Mouse (Mus musculus) intestine, embryonic 16.5 days (tissue): Measurements from ENCODE around the gene Plk2. TPM values are rescaled to one million over a fixed set of nuclear protein-coding genes. Genes with fewer than 3 reads are reported as not detected.
A peak's percentile ranks its signal among the peaks of the same experiment; 100 is the strongest.

Experiments
- ATAC-seq: fragments of 200-750 bp; cut with Nextera tagmentation; 2 replicates; pipeline ENCODE4 v1.8.0; 2017; ENCODE audit warnings: moderate TSS enrichment, moderate library complexity
- H3K27ac ChIP-seq: fragments of 300-500 bp; sonication (generic); 2 replicates; pipeline ENCODE4 v1.5.1; 2014; ENCODE audit warnings: mild to moderate bottlenecking, low read length
- H3K27me3 ChIP-seq: fragments of 300-500 bp; sonication (generic); replicated peaks from 2 replicates; pipeline ENCODE4 v1.6.1; 2014; ENCODE audit warnings: low read length, control low read depth, mixed read lengths; ENCODE audit not compliant: control insufficient read depth, insufficient read depth
- H3K36me3 ChIP-seq: fragments of 300-500 bp; sonication (generic); 2 replicates; pipeline ENCODE4 v1.6.1; 2014; ENCODE audit warnings: low read length, control low read depth; ENCODE audit not compliant: control insufficient read depth, insufficient read depth
- H3K4me1 ChIP-seq: fragments of 300-500 bp; sonication (generic); 2 replicates; pipeline ENCODE4 v1.6.1; 2014; ENCODE audit warnings: low read length, control low read depth, mixed read lengths; ENCODE audit not compliant: control insufficient read depth, insufficient read depth
- H3K4me2 ChIP-seq: fragments of 300-500 bp; sonication (generic); 2 replicates; pipeline ENCODE4 v1.6.1; 2014; ENCODE audit warnings: low read depth, low read length, control low read depth
- H3K4me3 ChIP-seq: fragments of 300-500 bp; sonication (generic); 2 replicates; pipeline ENCODE4 v1.5.1; 2014; ENCODE audit warnings: mild to moderate bottlenecking, low read length
- H3K9ac ChIP-seq: fragments of 300-500 bp; sonication (generic); 2 replicates; pipeline ENCODE4 v1.6.1; 2014; ENCODE audit warnings: low read depth, low read length
- H3K9me3 ChIP-seq: fragments of 300-500 bp; sonication (generic); 2 replicates; pipeline ENCODE4 v1.6.1; 2016; ENCODE audit warnings: low read length, control low read depth; ENCODE audit not compliant: control insufficient read depth
- WGBS: fragments of 180-500 bp; shearing (Covaris S2); extraction: QIAGEN DNeasy Blood & Tissue Kit; methylation state at CpG from one replicate; pipeline ENCODE4 v1.1.7; 2014; 5-methylcytosine and 5-hydroxymethylcytosine counted together
- polyA plus RNA-seq: library from polyadenylated mRNA; unstranded; fragments of >200 nt; fragmentation: Nextera tagmentation; extraction: Ambion mirVana; gene quantifications from 2 replicates; pipeline ENCODE4 v1.2.1, GENCODE M21; 2015

The Plk2 gene
- polyA plus RNA-seq, 1 experiment from 2014 or later: 61.9 TPM

DNA sequence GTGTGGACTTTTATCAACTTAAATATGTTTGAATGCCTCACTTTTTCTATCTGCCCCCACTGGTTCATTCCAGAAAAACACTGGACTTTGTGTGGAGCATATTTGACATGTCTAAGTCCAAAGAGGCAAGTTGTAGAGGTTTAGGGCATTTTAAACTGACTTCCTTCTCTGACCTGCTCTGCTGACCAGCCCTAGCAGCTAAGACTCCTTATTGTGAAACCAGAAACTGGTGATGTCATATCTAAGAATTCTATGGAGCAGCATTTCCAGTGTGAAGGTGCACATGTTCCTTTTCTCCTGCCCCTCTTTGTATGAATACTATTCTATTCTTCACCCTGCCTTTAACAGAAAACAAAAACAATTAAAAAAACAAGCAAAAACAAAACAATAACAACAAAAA is 36.5 kb downstream of the Plk2 start:
- Histone ChIP-seq H3K4me2 (no peak overlapping the region), H3K9ac (no peak overlapping the region), H3K4me3 (no peak overlapping the region), H3K9me3 (no peaks in the 10 kb centered on the region), H3K27ac (no peak overlapping the region), H3K4me1 (peaks cover 8% of the 10 kb centered on the region; the same call in 1 of the 2 replicates), H3K27me3 (no peaks in the 10 kb centered on the region), H3K36me3 (no peaks in the 10 kb centered on the region)
- ATAC-seq: peak; percentile 63

DNA sequence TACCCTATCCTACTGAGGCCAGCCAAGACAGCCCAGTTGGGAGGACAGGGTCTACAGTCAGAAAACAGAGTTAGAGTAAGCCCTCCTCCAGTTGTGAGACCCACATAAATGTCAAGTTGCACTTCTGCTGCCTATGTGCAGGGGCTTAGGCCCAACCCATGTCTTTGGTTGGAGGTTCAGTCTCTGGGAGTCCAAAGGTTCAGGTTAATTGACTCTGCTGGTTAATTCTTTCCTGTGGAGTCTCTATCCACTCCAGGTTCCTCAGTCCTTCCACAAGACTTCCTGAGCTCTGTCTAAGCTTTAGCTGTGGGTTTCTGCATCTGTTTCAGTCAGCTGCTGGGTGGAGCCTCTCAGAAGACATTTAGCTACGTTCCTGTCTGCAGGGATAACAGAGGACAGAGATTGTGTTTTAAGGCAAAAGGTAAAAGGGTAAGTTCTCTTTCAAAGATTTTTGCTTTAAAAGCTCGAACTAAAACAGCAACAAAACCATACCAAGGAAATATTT is 37.3 kb downstream of the Plk2 start:
- Histone ChIP-seq H3K4me1 (peaks cover 8% of the 10 kb centered on the region; the same call in 1 of the 2 replicates), H3K27me3 (no peaks in the 10 kb centered on the region), H3K27ac (peak overlapping the region; percentile 69), H3K9ac (no peak overlapping the region), H3K4me3 (no peak overlapping the region), H3K36me3 (no peaks in the 10 kb centered on the region), H3K9me3 (no peaks in the 10 kb centered on the region), H3K4me2 (no peak overlapping the region)
- peak; percentile 87 for ATAC-seq
- 35% methylated on average over 2 of the region's 2 CpGs for WGBS

DNA sequence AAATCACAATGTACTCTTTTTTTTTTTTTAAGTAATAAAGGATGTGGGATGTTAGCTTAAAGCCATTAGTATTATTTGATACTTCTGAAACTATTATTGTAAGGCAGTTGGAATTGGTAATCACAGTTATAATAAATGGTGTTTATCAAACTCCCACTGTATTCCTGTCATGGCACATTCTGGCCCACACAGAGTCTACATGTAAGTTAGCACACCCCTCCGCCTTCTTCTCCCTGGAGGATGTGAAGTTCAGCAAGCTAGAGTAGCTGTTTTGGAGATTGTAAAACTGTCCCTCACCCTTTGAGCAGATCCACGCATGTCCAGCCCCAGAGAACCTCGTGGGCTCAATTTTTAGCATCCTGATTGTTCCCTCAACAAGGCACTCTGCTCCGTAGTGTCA is 37.8 kb downstream of the Plk2 start:
- 83% methylated on average over 4 of the region's 4 CpGs for WGBS
- no peak for ATAC-seq
- H3K9me3 ChIP-seq: no peaks in the 10 kb centered on the region
- no peak overlapping the region for H3K4me3 ChIP-seq
- H3K4me1 ChIP-seq: peaks cover 8% of the 10 kb centered on the region; the same call in 1 of the 2 replicates
- no peaks in the 10 kb centered on the region for H3K27me3 ChIP-seq
- H3K9ac ChIP-seq: no peak overlapping the region
- H3K36me3 ChIP-seq: no peaks in the 10 kb centered on the region
- H3K4me2 ChIP-seq: no peak overlapping the region
- no peak overlapping the region for H3K27ac ChIP-seq

DNA sequence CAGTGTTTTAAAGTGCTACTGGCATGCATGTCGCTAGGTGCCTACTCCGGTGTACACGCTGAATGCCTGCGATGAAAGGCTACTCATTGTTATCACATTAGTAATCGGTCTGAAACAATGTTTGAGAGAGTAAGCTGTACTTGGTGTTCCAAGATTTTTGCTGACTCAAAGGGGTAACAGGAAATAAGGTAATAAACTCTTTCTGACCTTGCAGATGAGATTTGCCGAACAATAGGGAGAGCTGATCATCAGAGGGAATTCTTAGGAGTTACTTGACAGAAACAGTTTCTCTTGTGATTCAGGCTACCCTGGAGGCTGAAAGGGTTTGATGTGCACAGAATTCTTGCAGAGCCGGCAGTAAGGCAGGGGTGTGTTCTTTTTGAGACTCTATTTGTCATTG is 41.8 kb downstream of the Plk2 start:
- H3K4me1 ChIP-seq: 0 out of 2 replicates have a peak, but pooled peaks cover 5% of the 10 kb centered on the region
- no peak overlapping the region for H3K27ac ChIP-seq
- no peak overlapping the region for H3K9ac ChIP-seq
- ATAC-seq: 0 out of 2 replicates have a peak, but pooled peaks have one; percentile 27
- H3K36me3 ChIP-seq: no peaks in the 10 kb centered on the region
- no peak overlapping the region for H3K4me2 ChIP-seq
- H3K4me3 ChIP-seq: no peak overlapping the region
- 50% methylated on average over 7 of the region's 7 CpGs for WGBS
- H3K9me3 ChIP-seq: no peaks in the 10 kb centered on the region
- no peaks in the 10 kb centered on the region for H3K27me3 ChIP-seq

DNA sequence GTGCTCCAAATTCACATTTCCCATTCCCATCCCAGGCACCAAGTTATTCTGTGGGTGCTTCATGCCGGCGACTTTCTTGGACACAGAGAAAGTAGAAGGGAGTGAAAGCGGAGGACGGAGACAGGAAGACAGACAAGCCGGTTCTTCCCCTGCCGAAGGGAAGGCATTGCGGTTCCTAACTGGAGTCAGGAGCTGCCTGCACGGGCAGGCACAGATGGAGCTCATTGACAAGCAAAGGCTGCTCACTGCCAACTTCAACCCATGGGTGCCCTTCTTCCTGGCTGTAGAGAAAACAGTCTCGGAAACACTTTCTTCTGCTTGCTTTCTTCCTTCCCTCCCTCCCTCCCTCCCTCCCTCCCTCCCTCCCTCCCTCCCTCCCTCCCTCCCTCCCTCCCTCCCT is 43.8 kb downstream of the Plk2 start:
- H3K9ac ChIP-seq: no peak overlapping the region

DNA sequence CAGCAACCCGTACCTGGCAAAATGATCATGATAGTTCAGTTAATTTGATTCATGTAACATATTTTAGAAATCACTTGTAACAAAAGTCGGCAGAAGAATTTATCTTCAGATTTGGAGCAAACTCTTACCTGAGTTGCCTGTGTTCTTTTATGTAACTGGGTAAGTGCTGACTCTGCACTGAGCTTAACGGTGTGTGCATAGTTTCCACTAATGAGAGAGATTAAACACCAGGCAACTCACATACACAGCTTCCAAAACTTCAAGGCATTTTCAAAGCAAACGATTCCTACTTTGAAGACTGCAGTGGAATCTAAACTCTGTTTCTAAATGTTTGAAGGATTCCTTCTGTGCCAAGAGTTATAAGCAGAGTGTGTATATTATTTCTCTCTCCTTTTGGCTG is 49.5 kb downstream of the Plk2 start:
- H3K4me1 ChIP-seq: peaks cover 13% of the 10 kb centered on the region
- ATAC-seq: no peak
- H3K36me3 ChIP-seq: no peaks in the 10 kb centered on the region
- H3K9me3 ChIP-seq: no peaks in the 10 kb centered on the region
- WGBS: 59% methylated on average over 4 of the region's 4 CpGs
- no peak overlapping the region for H3K9ac ChIP-seq
- no peak overlapping the region for H3K4me2 ChIP-seq
- no peaks in the 10 kb centered on the region for H3K27me3 ChIP-seq
- no peak overlapping the region for H3K4me3 ChIP-seq
- H3K27ac ChIP-seq: no peak overlapping the region

More for the DNA sequence above, 43.8 kb downstream of the Plk2 start:
- WGBS: 84% methylated on average over 9 of the region's 9 CpGs
- no peaks in the 10 kb centered on the region for H3K9me3 ChIP-seq
- H3K27me3 ChIP-seq: no peaks in the 10 kb centered on the region
- no peaks in the 10 kb centered on the region for H3K4me1 ChIP-seq
- H3K4me2 ChIP-seq: no peak overlapping the region
- no peaks in the 10 kb centered on the region for H3K36me3 ChIP-seq
- no peak overlapping the region for H3K4me3 ChIP-seq
- no peak for ATAC-seq
- no peak overlapping the region for H3K27ac ChIP-seq

DNA sequence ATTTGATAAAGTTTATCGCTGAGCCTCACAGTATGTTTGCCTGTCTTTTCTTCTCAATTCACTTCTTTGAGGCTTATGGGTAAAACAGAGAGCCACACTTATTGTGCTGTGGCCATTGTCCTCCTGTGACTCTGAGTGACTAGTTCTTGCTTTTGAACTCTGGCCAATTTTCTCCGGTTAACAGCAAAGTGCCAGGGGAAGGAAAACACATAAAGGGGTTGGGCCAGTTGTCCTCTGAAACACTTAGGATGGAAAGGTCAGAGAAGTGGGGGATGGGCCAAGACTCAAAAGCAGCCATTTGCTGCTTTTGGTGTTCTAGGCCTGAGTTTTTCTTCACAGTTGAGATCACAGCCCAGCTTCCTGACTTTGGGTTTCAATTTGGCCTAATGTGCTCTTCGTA is 50.0 kb downstream of the Plk2 start:
- H3K36me3 ChIP-seq: no peaks in the 10 kb centered on the region
- peak; percentile 46; the same call in 1 of the 2 replicates for ATAC-seq

DNA sequence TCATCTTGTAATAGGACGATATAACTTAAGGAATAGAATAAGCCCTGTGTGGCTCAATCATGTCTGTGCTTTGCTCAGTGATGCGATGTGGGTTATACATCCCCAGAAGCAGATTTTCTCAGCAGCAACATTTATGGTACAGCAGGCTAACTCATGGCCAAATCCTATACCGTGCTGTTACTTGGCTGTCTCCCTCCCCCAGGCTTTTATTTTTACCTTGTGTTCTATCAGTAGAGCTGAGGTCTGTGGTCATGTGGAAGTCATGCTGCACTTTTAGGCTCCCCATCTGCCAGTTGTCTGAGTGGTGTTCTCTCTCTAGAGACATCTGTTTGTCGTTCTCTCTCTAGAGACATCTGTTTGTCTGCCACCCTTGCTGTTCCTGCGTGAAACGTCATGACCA is 51.6 kb downstream of the Plk2 start:
- Histone ChIP-seq H3K4me1 (peaks cover 13% of the 10 kb centered on the region), H3K27me3 (no peaks in the 10 kb centered on the region), H3K9me3 (no peaks in the 10 kb centered on the region), H3K9ac (no peak overlapping the region), H3K27ac (no peak overlapping the region), H3K4me2 (no peak overlapping the region), H3K4me3 (no peak overlapping the region), H3K36me3 (no peaks in the 10 kb centered on the region)
- ATAC-seq: no peak
- 86% methylated on average over 6 of the region's 6 CpGs for WGBS

More for the DNA sequence above, 50.0 kb downstream of the Plk2 start:
- no peak overlapping the region for H3K4me2 ChIP-seq
- H3K9me3 ChIP-seq: no peaks in the 10 kb centered on the region
- WGBS: 55% methylated on average over 3 of the region's 3 CpGs
- peaks cover 13% of the 10 kb centered on the region for H3K4me1 ChIP-seq
- H3K27ac ChIP-seq: no peak overlapping the region
- H3K9ac ChIP-seq: no peak overlapping the region
- H3K4me3 ChIP-seq: no peak overlapping the region
- no peaks in the 10 kb centered on the region for H3K27me3 ChIP-seq

DNA sequence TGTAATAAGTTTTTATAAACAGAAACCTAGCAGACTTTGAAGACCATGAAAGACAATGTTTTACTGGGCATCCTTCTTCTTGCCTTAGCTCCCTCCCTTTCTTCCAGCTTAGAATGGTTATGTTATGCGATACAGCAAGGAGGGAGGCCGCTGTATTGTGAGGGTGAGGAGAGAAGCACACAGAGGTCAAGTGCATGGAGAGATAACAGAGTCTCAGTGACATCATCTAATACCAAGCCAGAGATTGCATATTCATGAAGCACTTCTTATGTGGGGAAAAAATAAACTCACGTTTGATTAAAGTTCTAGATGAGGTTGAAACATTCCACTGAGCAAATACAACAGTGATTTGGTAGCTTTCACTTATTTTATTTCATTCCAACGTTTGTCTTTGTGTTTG is 55.2 kb downstream of the Plk2 start:
- no peak overlapping the region for H3K4me2 ChIP-seq
- no peak overlapping the region for H3K4me3 ChIP-seq
- ATAC-seq: peak; percentile 88

More for the DNA sequence above, 55.2 kb downstream of the Plk2 start:
- H3K9me3 ChIP-seq: no peaks in the 10 kb centered on the region
- peaks cover 6% of the 10 kb centered on the region for H3K4me1 ChIP-seq
- 54% methylated on average over 4 of the region's 4 CpGs for WGBS
- no peak overlapping the region for H3K27ac ChIP-seq
- no peaks in the 10 kb centered on the region for H3K27me3 ChIP-seq
- no peak overlapping the region for H3K9ac ChIP-seq
- H3K36me3 ChIP-seq: no peaks in the 10 kb centered on the region
